Mouse (Mus musculus) thymus, postnatal 36 days (tissue): ENCODE measurements at regions not wholly inside any gene's neighbourhood (a gene's known extent, or its start where the extent isn't known, plus 50 kb on each side); places are given as distances from the start of the nearest gene placed in this dataset.
A peak's percentile ranks its signal among the peaks of the same experiment; 100 is the strongest.
"Not testable (repeated sequence)": the region's sequence is repeated elsewhere in the genome, so short reads cannot be mapped to it uniquely, and the experiment has no call there.

ENCODE experiments used
- DNase-seq, 2 experiments: peaks; one replicate each; pipeline ENCODE4 v3.0.0; 2022; ENCODE audit warnings: mixed read lengths in 2 of 2

DNA sequence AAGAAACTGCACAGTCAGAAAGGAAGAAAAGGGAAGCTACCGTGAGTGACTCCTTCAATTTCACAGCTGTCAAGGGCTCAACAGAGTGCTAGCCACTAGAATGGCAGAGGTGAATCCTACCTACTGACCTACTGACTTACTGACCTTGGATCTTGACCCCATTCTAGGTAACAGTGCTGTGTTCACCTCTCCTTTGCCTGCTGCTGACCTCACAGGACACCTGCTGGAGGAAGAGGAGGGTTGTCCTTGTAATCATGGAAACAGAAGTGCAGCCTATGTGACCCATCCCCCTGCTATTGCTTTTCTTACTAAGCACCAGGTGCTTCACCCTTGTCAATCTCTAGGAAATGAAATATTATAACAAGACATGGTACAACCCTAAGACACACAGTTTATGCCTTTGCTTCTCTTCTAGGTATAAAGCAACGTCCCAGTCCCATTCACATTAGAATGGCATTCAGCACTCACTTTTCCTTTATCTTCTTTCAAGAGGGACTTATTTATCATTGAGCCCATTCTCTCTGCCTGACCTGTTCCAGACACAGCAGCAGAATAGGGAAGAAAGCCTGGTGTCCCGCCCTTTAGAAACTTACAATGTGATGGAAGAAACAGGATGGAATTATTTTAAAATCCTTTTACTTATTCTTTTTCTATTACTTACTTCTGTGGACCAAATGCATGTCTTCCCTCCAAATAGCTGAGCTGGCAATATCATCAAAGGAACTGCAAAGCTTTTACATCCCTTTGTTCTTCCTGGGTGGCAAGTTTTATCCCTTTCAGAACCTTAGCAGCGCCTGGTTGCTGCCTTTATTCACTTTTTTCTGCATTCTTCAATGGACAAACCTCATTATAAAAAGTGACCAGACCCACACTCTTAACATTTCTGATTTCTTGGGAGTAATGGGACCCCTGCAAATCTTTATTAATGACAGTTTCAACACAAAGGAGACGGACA is 176.5 kb downstream of the Alg10b start:
- no peak for DNase-seq

DNA sequence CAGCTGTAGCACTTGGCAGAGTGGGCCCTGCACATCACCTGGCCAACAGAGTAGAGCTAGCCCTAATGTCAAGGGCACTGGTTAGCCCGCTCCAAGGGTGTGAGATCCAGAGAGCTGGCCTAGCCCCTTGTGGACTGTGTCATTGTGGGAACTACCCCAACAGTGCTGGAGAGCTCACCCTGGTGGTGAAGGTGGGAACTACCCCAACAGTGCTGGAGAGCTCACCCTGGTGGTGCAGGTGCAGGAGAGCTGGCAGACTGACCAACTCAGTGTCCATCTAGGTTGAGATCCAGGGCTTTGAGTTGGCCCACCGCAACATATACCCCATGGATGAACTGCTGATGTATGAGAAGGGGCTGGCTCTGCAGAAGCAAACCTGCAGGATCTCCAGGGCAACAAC is 196.7 kb downstream of the Alg10b start:
- peak in 1 of 2 experiments; percentile 3 for DNase-seq

DNA sequence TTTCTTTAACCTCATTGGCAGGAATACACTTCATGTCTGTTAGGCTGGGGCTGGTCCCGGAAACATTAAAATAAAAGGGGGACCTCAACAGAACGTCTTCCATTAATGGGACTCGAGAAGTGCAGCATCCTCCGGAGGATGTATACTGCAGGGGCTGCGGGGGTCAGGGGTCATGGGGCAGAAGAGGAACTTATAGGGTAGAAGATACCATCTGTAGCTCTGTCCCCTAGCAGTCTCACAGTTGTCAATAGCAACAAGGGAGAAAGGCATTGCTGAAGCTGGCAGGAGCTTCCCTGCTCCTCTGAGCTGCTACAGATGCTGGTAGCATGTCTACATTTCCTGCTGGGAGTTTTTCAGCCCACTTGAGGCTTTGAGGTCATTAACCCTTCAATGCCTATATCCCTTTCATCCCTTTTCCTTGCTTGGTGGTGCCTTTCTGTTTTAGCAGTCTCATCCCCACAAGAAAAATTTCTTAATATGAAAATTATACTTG is 198.1 kb downstream of the Alg10b start:
- DNase-seq, result no peak

DNA sequence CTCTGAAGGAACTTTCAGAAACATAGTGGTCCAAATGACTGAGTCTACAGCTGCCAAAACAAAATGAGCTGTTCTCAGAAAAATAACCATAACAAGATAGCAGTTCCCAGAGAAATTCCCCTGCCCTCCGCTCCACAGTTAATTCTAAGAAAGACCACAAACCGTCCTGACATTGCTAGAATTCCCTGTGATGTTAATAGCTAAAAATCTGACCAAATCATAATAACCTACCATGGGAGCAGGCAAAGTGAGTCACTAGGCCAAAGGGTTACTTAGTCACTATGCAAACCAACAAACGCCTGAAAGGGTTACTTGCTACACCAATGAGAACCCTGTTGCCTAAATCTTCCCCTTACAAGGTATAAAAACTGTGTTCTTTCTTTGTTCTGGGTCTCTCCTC is 206.9 kb downstream of the Alg10b start:
- DNase-seq, result not testable (repeated sequence)

DNA sequence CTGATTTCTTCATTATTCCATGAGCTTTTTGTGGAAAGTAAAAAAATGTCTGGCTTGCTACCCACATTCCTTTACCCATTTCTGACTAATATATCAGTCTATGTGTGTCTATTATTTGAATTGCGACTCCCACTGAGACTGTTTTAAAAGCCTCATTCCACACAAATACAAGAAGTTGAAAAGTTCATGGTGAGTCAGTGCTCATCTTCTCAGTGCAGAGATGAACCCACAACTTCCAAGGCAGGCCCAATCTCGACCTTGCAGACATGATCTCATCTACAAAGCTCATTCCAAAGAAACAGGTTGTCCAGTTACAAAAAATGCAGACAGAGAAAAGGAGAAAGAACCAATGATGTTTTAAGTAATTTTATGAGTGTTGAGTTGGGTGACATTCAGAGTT is 208.0 kb downstream of the Alg10b start:
- DNase-seq, result no peak

DNA sequence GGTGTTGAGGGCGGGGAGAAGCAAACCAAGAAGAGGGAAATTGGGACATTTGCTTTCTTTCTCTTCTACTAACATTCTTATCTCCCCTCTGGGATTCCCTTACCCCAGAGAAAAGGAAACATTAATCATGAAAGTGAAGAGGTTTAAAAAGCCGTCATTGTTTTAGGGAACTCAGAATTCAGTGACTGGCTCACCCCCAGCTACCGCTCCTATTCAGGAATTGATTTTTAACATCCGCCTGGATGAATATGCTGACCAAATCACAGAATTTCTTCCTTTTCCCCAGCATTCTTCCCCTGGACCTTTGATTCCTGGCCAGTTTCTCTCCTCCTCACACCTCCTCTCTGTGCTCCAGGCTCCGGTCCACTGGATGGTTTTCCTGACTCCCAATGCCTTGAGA is 211.2 kb downstream of the Alg10b start:
- no peak for DNase-seq
